Mouse (Mus musculus) stomach, postnatal 0 days (tissue): ENCODE measurements around the gene Nr1i2.

ENCODE experiments used
- CTCF ChIP-seq: IDR thresholded peaks from 2 replicates; pipeline ENCODE4 v1.5.1; 2016; ENCODE audit warnings: antibody characterized with exemption, low read depth, mild to moderate bottlenecking, moderate library complexity
- EP300 ChIP-seq: optimal IDR thresholded peaks from 2 replicates; pipeline ENCODE3; 2016; ENCODE audit warnings: antibody characterized with exemption

- TF ChIP-seq CTCF: no peak
- TF ChIP-seq EP300: no peak
Measured at GRCm38 (mm10) chr16:38254001-38254400, 40.6 kb downstream of the Nr1i2 start.
